Mouse (Mus musculus) kidney, postnatal 0 days (tissue): ENCODE measurements around the gene Prkcz. TPM values are rescaled to one million over a fixed set of nuclear protein-coding genes. Genes with fewer than 3 reads are reported as not detected.

Experiments used
- ATAC-seq: fragments of 200-750 bp; cut with Nextera tagmentation; replicated peaks from 2 replicates; pipeline ENCODE4 v1.8.0; 2017; ENCODE audit warnings: low read depth, moderate number of reproducible peaks, moderate TSS enrichment, moderate library complexity; ENCODE audit not compliant: low FRiP score
- DNase-seq: peaks from one replicate; pipeline ENCODE4 v3.0.0-alpha.2; 2016; ENCODE audit warnings: low spot score
- H3K27ac ChIP-seq: fragments of 300-500 bp; sonication (generic); 2 replicates; pipeline ENCODE4 v1.5.1; 2014; ENCODE audit warnings: mild to moderate bottlenecking
- H3K27me3 ChIP-seq: fragments of 300-500 bp; sonication (generic); 2 replicates; pipeline ENCODE4 v1.6.1; 2014; ENCODE audit warnings: low read length, mixed read lengths; ENCODE audit not compliant: insufficient read depth
- H3K36me3 ChIP-seq: fragments of 300-500 bp; sonication (generic); 2 replicates; pipeline ENCODE4 v1.6.1; 2014; ENCODE audit warnings: low read length, mixed read lengths; ENCODE audit not compliant: insufficient read depth
- H3K4me1 ChIP-seq: fragments of 300-500 bp; sonication (generic); replicated peaks from 2 replicates; pipeline ENCODE4 v1.6.1; 2014; ENCODE audit warnings: antibody characterized with exemption, low read length, mixed read lengths; ENCODE audit not compliant: insufficient read depth
- H3K4me2 ChIP-seq: fragments of 300-500 bp; sonication (generic); 2 replicates; pipeline ENCODE4 v1.6.1; 2014; ENCODE audit warnings: mild to moderate bottlenecking, low read length, moderate library complexity, mixed read lengths
- H3K4me3 ChIP-seq: fragments of 300-500 bp; sonication (generic); replicated peaks from 2 replicates; pipeline ENCODE4 v1.5.1; 2014; ENCODE audit warnings: low read depth, low read length
- H3K9ac ChIP-seq: fragments of 300-500 bp; sonication (generic); 2 replicates; pipeline ENCODE4 v1.6.1; 2014; ENCODE audit warnings: low read depth, low read length
- H3K9me3 ChIP-seq: fragments of 300-500 bp; sonication (generic); replicated peaks from 2 replicates; pipeline ENCODE4 v1.6.1; 2016; ENCODE audit warnings: low read length, inconsistent platforms, mixed read lengths
- CTCF ChIP-seq: IDR thresholded peaks from 2 replicates; pipeline ENCODE4 v1.5.1; 2016; ENCODE audit warnings: antibody characterized with exemption, low read depth, mild to moderate bottlenecking, moderate library complexity
- WGBS: fragments of 180-500 bp; shearing (Covaris S2); extraction: QIAGEN DNeasy Blood & Tissue Kit; methylation state at CpG from one replicate; pipeline ENCODE4 v1.1.7; 2014; 5-methylcytosine and 5-hydroxymethylcytosine counted together
- polyA plus RNA-seq: library from polyadenylated mRNA; unstranded; fragments of >200 nt; fragmentation: Nextera tagmentation; extraction: Ambion mirVana; gene quantifications from 2 replicates; pipeline ENCODE4 v1.2.1, GENCODE M21; 2015

Prkcz gene
- polyA plus RNA-seq, 1 experiment from 2014 or later: 20.2 TPM

DNA sequence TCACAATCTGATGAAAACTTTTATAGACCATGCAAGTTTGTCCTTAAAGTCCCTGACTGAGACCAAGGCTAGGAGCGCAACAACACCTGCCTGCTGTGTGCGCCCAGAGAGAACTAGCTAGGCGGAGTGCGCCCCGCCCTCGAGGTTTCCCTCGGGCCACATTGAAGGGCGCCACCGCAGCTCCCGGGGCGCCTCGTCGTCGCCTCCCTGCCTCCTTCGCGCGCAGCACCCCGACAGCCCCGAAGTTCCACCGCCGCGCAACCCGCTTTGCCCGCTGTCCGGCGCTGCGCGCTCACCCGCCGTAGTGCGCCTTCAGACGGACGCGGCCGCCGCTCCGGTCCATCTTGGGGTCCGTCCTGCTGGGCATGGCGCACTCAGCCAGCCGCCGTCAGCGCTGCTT lies 305 bp downstream of the Prkcz start:
- peak; percentile 4; the same call in 1 of the 2 replicates for ATAC-seq
- Histone ChIP-seq H3K4me1 (no peaks in the 10 kb centered on the region), H3K4me3 (peak overlapping the region; percentile 47), H3K27ac (peak overlapping the region; percentile 75), H3K27me3 (peaks cover 17% of the 10 kb centered on the region), H3K9me3 (no peaks in the 10 kb centered on the region), H3K4me2 (peak overlapping the region; percentile 59), H3K36me3 (no peaks in the 10 kb centered on the region), H3K9ac (peak overlapping the region; percentile 57)
- under 1% methylated on average over 37 of the region's 42 CpGs for WGBS
- no peak for TF ChIP-seq CTCF
- DNase-seq: no peak

DNA sequence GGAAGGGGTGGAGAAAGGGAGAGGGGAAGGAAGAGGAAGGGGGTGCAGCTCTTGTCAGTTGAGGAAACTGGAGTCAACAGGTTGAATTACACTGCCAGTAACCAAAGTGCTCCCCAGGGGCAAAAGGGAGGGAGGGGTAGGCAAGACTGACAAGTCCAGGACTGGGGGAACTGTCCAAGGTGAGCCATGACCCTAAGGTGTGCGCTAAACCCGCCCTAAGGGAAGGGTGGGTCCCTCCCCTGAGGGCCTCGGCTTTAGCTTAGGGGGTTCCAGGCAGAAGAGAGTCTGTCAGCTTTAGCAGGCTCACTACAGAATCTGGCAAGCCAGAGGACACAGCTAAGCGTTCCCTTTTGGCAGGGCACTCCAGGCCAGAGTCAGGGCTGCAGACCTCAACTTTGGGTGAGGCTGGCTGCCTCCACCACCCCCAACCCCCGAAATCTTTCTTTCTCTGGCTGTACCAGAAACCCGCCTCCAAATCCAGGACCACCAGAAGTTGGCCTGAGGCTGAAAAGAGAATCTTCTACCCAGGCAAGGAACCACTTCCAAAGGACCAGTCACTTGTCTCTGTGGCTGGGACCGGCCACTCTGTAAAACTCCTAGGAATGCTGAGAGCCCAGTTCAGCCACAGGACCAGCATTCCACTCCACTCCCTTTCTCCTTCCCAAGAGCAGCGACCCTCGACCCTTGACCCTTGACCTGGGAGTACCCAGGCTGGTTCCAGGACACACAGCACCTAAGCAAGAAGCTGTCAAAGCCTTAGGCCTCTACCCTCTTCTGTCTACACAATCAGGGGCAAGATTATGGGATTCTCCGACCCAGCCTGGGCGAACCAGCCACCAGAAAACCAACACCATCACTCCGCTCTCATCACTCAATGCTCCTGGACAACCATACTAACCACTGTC lies 1.3 kb downstream of the Prkcz start:
- ATAC-seq (no peak), DNase-seq (no peak)
- TF ChIP-seq CTCF: no peak
- H3K27ac ChIP-seq: no peak overlapping the region
- peak overlapping the region; percentile 59 for H3K4me2 ChIP-seq
- 43% methylated on average over 12 of the region's 12 CpGs for WGBS
- peaks cover 17% of the 10 kb centered on the region for H3K27me3 ChIP-seq
- H3K36me3 ChIP-seq: no peaks in the 10 kb centered on the region
- no peaks in the 10 kb centered on the region for H3K9me3 ChIP-seq
- H3K9ac ChIP-seq: no peak overlapping the region
- no peak overlapping the region for H3K4me3 ChIP-seq
- no peaks in the 10 kb centered on the region for H3K4me1 ChIP-seq

DNA sequence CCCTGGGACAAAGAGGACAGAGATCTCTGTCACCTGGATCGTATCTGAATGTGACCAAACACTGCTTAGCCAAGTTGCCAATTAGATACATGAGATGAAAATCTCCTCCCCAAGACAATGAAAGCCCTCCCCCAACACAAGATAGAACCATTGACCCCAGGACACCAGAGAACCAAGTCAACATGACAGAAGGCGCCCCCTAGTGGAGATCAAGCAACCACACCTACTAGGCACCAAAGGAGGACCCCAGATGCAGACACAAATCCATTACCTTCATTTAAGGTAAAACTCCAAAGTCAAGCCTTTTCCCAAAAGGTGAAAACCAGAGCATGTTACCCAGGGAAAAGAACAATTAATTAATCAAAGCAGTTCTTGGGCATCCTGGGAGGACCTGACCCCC lies 3.6 kb downstream of the Prkcz start:
- Histone ChIP-seq H3K27me3 (peaks cover 17% of the 10 kb centered on the region), H3K36me3 (no peaks in the 10 kb centered on the region), H3K4me1 (no peaks in the 10 kb centered on the region), H3K4me3 (no peak overlapping the region), H3K9ac (no peak overlapping the region), H3K4me2 (no peak overlapping the region), H3K27ac (no peak overlapping the region), H3K9me3 (no peaks in the 10 kb centered on the region)
- TF ChIP-seq CTCF: peak; percentile 46
- ATAC-seq (no peak), DNase-seq (no peak)
- 51% methylated on average over 2 of the region's 2 CpGs for WGBS

DNA sequence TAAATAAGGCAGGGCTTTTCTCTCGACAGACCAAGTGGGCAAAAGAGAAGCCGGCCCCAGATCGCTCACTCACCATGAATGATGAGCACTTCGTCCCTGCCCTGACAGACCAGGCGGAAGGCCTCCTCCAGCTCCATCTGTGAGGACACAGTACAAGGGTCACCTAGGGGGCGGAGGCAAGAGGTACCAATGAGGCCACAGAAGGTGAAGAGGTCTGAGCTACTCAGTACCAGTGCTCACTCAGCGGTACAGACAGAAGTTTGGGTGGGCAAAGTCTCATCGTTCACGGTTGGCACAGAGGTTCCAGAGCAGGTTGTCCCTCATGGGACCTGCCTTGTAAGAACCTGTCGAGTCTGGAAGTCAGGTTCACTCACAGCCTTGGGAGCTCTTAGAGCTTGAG lies 4.8 kb downstream of the Prkcz start:
- Histone ChIP-seq H3K4me2 (no peak overlapping the region), H3K36me3 (no peaks in the 10 kb centered on the region), H3K9me3 (no peaks in the 10 kb centered on the region), H3K4me3 (no peak overlapping the region), H3K27ac (0 out of 2 replicates have a peak overlapping the region, but pooled peaks have one; percentile 5), H3K9ac (no peak overlapping the region), H3K27me3 (peaks cover 11% of the 10 kb centered on the region), H3K4me1 (no peaks in the 10 kb centered on the region)
- ATAC-seq (peak; percentile 83), DNase-seq (peak; percentile 19)
- 80% methylated on average over 10 of the region's 10 CpGs for WGBS
- no peak for TF ChIP-seq CTCF

DNA sequence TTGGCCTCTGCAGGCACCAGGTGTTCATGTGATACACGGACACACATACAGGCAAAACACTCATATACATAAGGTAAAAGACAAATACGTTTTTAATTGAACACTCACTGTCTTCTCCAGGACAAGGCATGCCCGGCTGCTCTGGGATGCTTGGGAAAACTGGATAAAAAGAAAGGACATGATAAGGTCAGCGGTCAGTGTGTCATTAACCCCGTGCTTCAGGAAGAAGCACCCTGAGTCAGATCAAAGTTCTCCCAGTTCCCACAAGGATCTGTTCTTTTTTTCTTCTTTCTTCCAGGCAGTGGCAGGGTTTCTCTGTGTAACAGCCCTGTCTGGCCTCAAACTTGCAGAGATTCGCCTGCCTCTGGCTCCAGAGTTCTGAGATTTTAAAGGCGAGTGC lies 6.6 kb downstream of the Prkcz start:
- H3K27ac ChIP-seq: no peak overlapping the region; the same call in 1 of the 2 replicates
- no peaks in the 10 kb centered on the region for H3K27me3 ChIP-seq
- no peak overlapping the region for H3K9ac ChIP-seq
- H3K9me3 ChIP-seq: no peaks in the 10 kb centered on the region
- no peak overlapping the region for H3K4me3 ChIP-seq
- ATAC-seq (no peak), DNase-seq (no peak)
- no peaks in the 10 kb centered on the region for H3K36me3 ChIP-seq
- no peak overlapping the region for H3K4me2 ChIP-seq
- WGBS: 68% methylated on average over 7 of the region's 7 CpGs
- no peaks in the 10 kb centered on the region for H3K4me1 ChIP-seq
- TF ChIP-seq CTCF: no peak

GRCm38 (mm10) chr4:155354035-155354434 lies 7.1 kb downstream of the Prkcz start:
- H3K4me1 ChIP-seq: no peaks in the 10 kb centered on the region
- 76% methylated on average over 6 of the region's 6 CpGs for WGBS
- DNase-seq (no peak), ATAC-seq (no peak)
- no peaks in the 10 kb centered on the region for H3K27me3 ChIP-seq
- TF ChIP-seq CTCF: no peak
- H3K4me3 ChIP-seq: no peak overlapping the region
- no peak overlapping the region for H3K9ac ChIP-seq
- no peaks in the 10 kb centered on the region for H3K36me3 ChIP-seq
- no peak overlapping the region for H3K27ac ChIP-seq
- H3K4me2 ChIP-seq: no peak overlapping the region
- no peaks in the 10 kb centered on the region for H3K9me3 ChIP-seq
